ENCODE assay signal across 12 mouse cellular contexts in the genomic region with DNA sequence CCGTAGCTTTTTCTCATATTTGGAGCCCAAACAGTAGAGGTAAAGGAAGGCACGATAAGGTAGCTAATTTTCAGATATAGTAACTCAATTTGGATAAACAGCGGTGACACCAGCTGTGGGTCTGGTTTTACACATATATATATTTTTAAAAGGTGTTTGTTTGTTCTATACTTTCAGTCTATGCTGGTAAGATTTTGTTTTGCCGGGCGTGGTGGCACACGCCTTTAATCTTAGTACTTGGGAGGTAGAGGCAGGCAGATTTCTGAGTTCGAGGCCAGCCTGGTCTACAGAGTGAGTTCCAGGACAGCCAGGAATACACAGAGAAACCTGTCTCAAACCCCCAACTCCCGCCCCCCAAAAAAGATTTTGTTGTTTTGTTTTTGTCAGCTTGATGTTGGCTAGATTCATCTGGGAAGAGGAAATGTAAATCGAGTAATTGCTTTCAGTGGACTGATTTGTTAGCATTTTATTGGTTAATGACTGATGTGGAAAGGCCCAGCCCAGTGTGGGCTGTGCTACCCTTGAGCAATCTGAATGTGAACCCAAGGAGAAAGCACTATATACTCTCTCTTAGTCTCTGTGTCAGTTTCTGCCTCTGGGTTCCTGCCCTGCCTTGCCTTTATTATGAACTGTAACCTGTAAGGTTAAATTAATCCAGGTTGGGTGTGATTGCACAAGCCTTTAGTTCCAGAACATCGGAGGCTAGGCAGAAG. TPM values are rescaled to one million over a fixed set of nuclear protein-coding genes. Genes with fewer than 3 reads are reported as not detected.
A peak's percentile ranks its signal among the peaks of the same experiment; 100 is the strongest.
DNase-seq lines count a peak whose midpoint lies in the region; ATAC-seq and TF ChIP-seq lines count a peak whose summit lies in the region.
"Had no signal": no experiment of that assay in that cellular context is flagged by ENCODE, and none has a peak within 500 bp of the region (broad histone marks: within the 10 kb centered on the region; RNA-seq: fewer than 3 reads in every experiment).

No protein-coding gene starts in this region.

- ATAC-seq in forebrain, embryonic 11.5 days (replicated peaks; ENCODE audit: low FRiP score), result no peak
- ATAC-seq in intestine, embryonic 16.5 days, result no peak
- ATAC-seq in midbrain, embryonic 12.5 days (ENCODE audit: low FRiP score, low read depth), result no peak

- no peaks in the 10 kb centered on the region for H3K27me3 ChIP-seq in forebrain, embryonic 10.5 days (ENCODE audit: poor library complexity, severe bottlenecking)
- H3K27me3 ChIP-seq in forebrain, embryonic 11.5 days (ENCODE audit: control insufficient read depth, insufficient read depth, low read length), result no peaks in the 10 kb centered on the region
- no peaks in the 10 kb centered on the region for H3K27me3 ChIP-seq in intestine, embryonic 16.5 days (replicated peaks; ENCODE audit: control insufficient read depth, insufficient read depth, low read length)
- peaks cover 6% of the 10 kb centered on the region; the same call in 1 of the 2 replicates for H3K27me3 ChIP-seq in midbrain, embryonic 12.5 days
- H3K27me3 ChIP-seq: heart, embryonic 12.5 days had no signal

- intact Hi-C loops in left cerebral cortex, adult 2 months (cut with DNase I), result loop anchor here (2.0 to 5.0 kb wide), 2 partner anchors 15 to 41 kb away; partner anchors contain the start of gene Pmf1

- TF ChIP-seq CTCF in left cerebral cortex, adult 2 months (IDR thresholded peaks at IDR 0.05), result no peak

- H3K27ac ChIP-seq in forebrain, embryonic 10.5 days, result peak overlapping the region; percentile 80
- no peak overlapping the region for H3K27ac ChIP-seq in forebrain, embryonic 11.5 days (ENCODE audit: low read depth, low read length)
- peak overlapping the region; percentile 42; the same call in 1 of the 2 replicates for H3K27ac ChIP-seq in left cerebral cortex, adult 2 months
- H3K27ac ChIP-seq in intestine, embryonic 16.5 days (ENCODE audit: low read length), result no peak overlapping the region; the same call in 1 of the 2 replicates
- 0 out of 2 replicates have a peak overlapping the region, but pooled peaks have one; percentile 15 for H3K27ac ChIP-seq in midbrain, embryonic 12.5 days (replicated peaks)

- peak overlapping the region; percentile 88; the same call in 1 of the 2 replicates for H3K4me3 ChIP-seq in forebrain, embryonic 10.5 days
- H3K4me3 ChIP-seq in forebrain, embryonic 11.5 days (ENCODE audit: low read depth, low read length), result no peak overlapping the region
- no peak overlapping the region; the same call in 1 of the 2 replicates for H3K4me3 ChIP-seq in left cerebral cortex, adult 2 months
- no peak overlapping the region for H3K4me3 ChIP-seq in intestine, embryonic 16.5 days (ENCODE audit: low read length)
- H3K4me3 ChIP-seq in midbrain, embryonic 12.5 days, result no peak overlapping the region

- 86% methylated on average over 10 of the region's 10 CpGs for WGBS in forebrain, embryonic 10.5 days
- 89% methylated on average over 10 of the region's 10 CpGs for WGBS in forebrain, embryonic 11.5 days
- WGBS in intestine, embryonic 16.5 days, result 81% methylated on average over 10 of the region's 10 CpGs
- 89% methylated on average over 10 of the region's 10 CpGs for WGBS in midbrain, embryonic 12.5 days

- H3K9me3 ChIP-seq in forebrain, embryonic 10.5 days, result no peaks in the 10 kb centered on the region
- H3K9me3 ChIP-seq in forebrain, embryonic 11.5 days (ENCODE audit: control insufficient read depth, low read length), result no peaks in the 10 kb centered on the region
- H3K9me3 ChIP-seq in intestine, embryonic 16.5 days (ENCODE audit: control insufficient read depth, low read length), result no peaks in the 10 kb centered on the region
- no peaks in the 10 kb centered on the region for H3K9me3 ChIP-seq in midbrain, embryonic 12.5 days
- H3K9me3 ChIP-seq: heart, embryonic 12.5 days had no signal

- DNase-seq in forebrain, embryonic 10.5 days (ENCODE audit: extremely low spot score, low spot score), result no peak
- no peak for DNase-seq in forebrain, embryonic 11.5 days (ENCODE audit: low spot score)
- no peak for DNase-seq in left cerebral cortex, adult 2 months (ENCODE audit: extremely low spot score in 1 of 2, low spot score in 2 of 2)
- no peak for DNase-seq in left cerebral cortex, adult 11 months (ENCODE audit: low spot score)
- no peak for DNase-seq in adrenal gland, adult 18-20 months (ENCODE audit: low spot score in 2 of 2)
- no peak for DNase-seq in ovary, adult 18-20 months (ENCODE audit: low spot score)

- no peak overlapping the region for H3K4me2 ChIP-seq in forebrain, embryonic 11.5 days (ENCODE audit: low read depth, low read length, severe bottlenecking)
- peak overlapping the region; percentile 44 for H3K4me2 ChIP-seq in intestine, embryonic 16.5 days (ENCODE audit: low read depth, low read length)
- no peak overlapping the region for H3K4me2 ChIP-seq in midbrain, embryonic 12.5 days (replicated peaks)

- H3K4me1 ChIP-seq in forebrain, embryonic 10.5 days, result peaks cover 33% of the 10 kb centered on the region
- peaks cover 3% of the 10 kb centered on the region; the same call in 1 of the 2 replicates for H3K4me1 ChIP-seq in forebrain, embryonic 11.5 days (replicated peaks; ENCODE audit: control insufficient read depth, insufficient read depth, low read length)
- H3K4me1 ChIP-seq in intestine, embryonic 16.5 days (ENCODE audit: control insufficient read depth, insufficient read depth, low read length), result peaks cover 28% of the 10 kb centered on the region
- H3K4me1 ChIP-seq in midbrain, embryonic 12.5 days, result peaks cover 25% of the 10 kb centered on the region

- H3K36me3 ChIP-seq in forebrain, embryonic 10.5 days (replicated peaks), result peaks cover 12% of the 10 kb centered on the region
- no peaks in the 10 kb centered on the region for H3K36me3 ChIP-seq in forebrain, embryonic 11.5 days (ENCODE audit: control insufficient read depth, insufficient read depth, low read length)
- 0 out of 2 replicates have a peak, but pooled peaks cover under 1% of the 10 kb centered on the region for H3K36me3 ChIP-seq in intestine, embryonic 16.5 days (ENCODE audit: control insufficient read depth, insufficient read depth, low read length)
- H3K36me3 ChIP-seq in midbrain, embryonic 12.5 days, result peaks cover 8% of the 10 kb centered on the region

- H3K9ac ChIP-seq in forebrain, embryonic 11.5 days (ENCODE audit: low read length), result no peak overlapping the region
- no peak overlapping the region for H3K9ac ChIP-seq in intestine, embryonic 16.5 days (ENCODE audit: low read depth, low read length)
- H3K9ac ChIP-seq in midbrain, embryonic 12.5 days (replicated peaks), result no peak overlapping the region

RNA-seq across cellular contexts. Expression of gene Slc25a44, which starts 0.9 kb away (rescaled TPM):
- 17.9 and 20.0 TPM in 2 replicates for polyA plus RNA-seq in forebrain, embryonic 10.5 days (2016; fragmentation: Nextera tagmentation; extraction: Ambion mirVana)
- 22.6 and 23.1 TPM in 2 replicates for polyA plus RNA-seq in forebrain, embryonic 11.5 days (2014; fragmentation: Nextera tagmentation; extraction: Ambion mirVana)
- 10 to 100 TPM; 75.8 to 77.6 TPM for total RNA-seq in left cerebral cortex, adult 2 months (2021)
- polyA plus RNA-seq in intestine, embryonic 16.5 days (2015; fragmentation: Nextera tagmentation; extraction: Ambion mirVana), result 20.4 and 21.8 TPM in 2 replicates
- polyA plus RNA-seq in midbrain, embryonic 12.5 days (2016; fragmentation: Nextera tagmentation; extraction: Ambion mirVana), result 23.6 and 24.6 TPM in 2 replicates
- 10 to 100 TPM; 56.0 to 66.6 TPM for total RNA-seq in adrenal gland, adult 18-20 months (2021)

RNA-seq across cellular contexts. Expression of gene Pmf1, which starts 15.7 kb away (rescaled TPM):
- 177 and 181 TPM in 2 replicates for polyA plus RNA-seq in forebrain, embryonic 10.5 days (2016; fragmentation: Nextera tagmentation; extraction: Ambion mirVana)
- polyA plus RNA-seq in forebrain, embryonic 11.5 days (2014; fragmentation: Nextera tagmentation; extraction: Ambion mirVana), result 141 and 158 TPM in 2 replicates
- 1 to 10 TPM; 6.5 to 6.6 TPM for total RNA-seq in left cerebral cortex, adult 2 months (2021)
- 112 and 129 TPM in 2 replicates for polyA plus RNA-seq in intestine, embryonic 16.5 days (2015; fragmentation: Nextera tagmentation; extraction: Ambion mirVana)
- 100.0 and 101 TPM in 2 replicates for polyA plus RNA-seq in midbrain, embryonic 12.5 days (2016; fragmentation: Nextera tagmentation; extraction: Ambion mirVana)
- total RNA-seq in adrenal gland, adult 18-20 months (2021), result 10 to 100 TPM; 26.5 to 35.5 TPM

RNA-seq across cellular contexts. Expression of gene Sema4a, which starts 35.1 kb away (rescaled TPM):
- 5.9 and 6.7 TPM in 2 replicates for polyA plus RNA-seq in forebrain, embryonic 10.5 days (2016; fragmentation: Nextera tagmentation; extraction: Ambion mirVana)
- polyA plus RNA-seq in forebrain, embryonic 11.5 days (2014; fragmentation: Nextera tagmentation; extraction: Ambion mirVana), result 9.3 and 10.3 TPM in 2 replicates
- 10 to 100 TPM; 68.7 to 71.2 TPM for total RNA-seq in left cerebral cortex, adult 2 months (2021)
- polyA plus RNA-seq in intestine, embryonic 16.5 days (2015; fragmentation: Nextera tagmentation; extraction: Ambion mirVana), result 60.9 and 71.1 TPM in 2 replicates
- polyA plus RNA-seq in midbrain, embryonic 12.5 days (2016; fragmentation: Nextera tagmentation; extraction: Ambion mirVana), result 19.3 and 20.3 TPM in 2 replicates
- 10 to 100 TPM; 12.6 to 23.6 TPM for total RNA-seq in adrenal gland, adult 18-20 months (2021)

RNA-seq across cellular contexts. Expression of gene Bglap, which starts 41.6 kb away (rescaled TPM):
- 0.84 TPM in 1 of 2 replicates, not detected in the other for polyA plus RNA-seq in forebrain, embryonic 10.5 days (2016; fragmentation: Nextera tagmentation; extraction: Ambion mirVana)
- polyA plus RNA-seq in forebrain, embryonic 11.5 days (2014; fragmentation: Nextera tagmentation; extraction: Ambion mirVana), result not detected in 2 replicates
- 1 to 10 TPM; 1.4 to 1.6 TPM for total RNA-seq in left cerebral cortex, adult 2 months (2021)
- polyA plus RNA-seq in intestine, embryonic 16.5 days (2015; fragmentation: Nextera tagmentation; extraction: Ambion mirVana), result 0.69 TPM in 1 of 2 replicates, not detected in the other
- polyA plus RNA-seq in midbrain, embryonic 12.5 days (2016; fragmentation: Nextera tagmentation; extraction: Ambion mirVana), result not detected in 2 replicates
- 1 to 10 TPM in 1 of 2 experiments, not detected in 1; 2.7 TPM for total RNA-seq in adrenal gland, adult 18-20 months (2021)
- total RNA-seq: left cerebral cortex, adult 18-20 months had no signal
- polyA plus RNA-seq: heart, embryonic 12.5 days; neural tube, embryonic 14.5 days had no signal

RNA-seq across cellular contexts. Expression of gene Bglap2, which starts 47.4 kb away (rescaled TPM):
- not detected in 2 replicates for polyA plus RNA-seq in forebrain, embryonic 10.5 days (2016; fragmentation: Nextera tagmentation; extraction: Ambion mirVana)
- not detected in 2 replicates for polyA plus RNA-seq in forebrain, embryonic 11.5 days (2014; fragmentation: Nextera tagmentation; extraction: Ambion mirVana)
- 1 to 10 TPM in 1 of 2 experiments, not detected in 1; 1.1 TPM for total RNA-seq in left cerebral cortex, adult 2 months (2021)
- not detected in 2 replicates for polyA plus RNA-seq in intestine, embryonic 16.5 days (2015; fragmentation: Nextera tagmentation; extraction: Ambion mirVana)
- polyA plus RNA-seq in midbrain, embryonic 12.5 days (2016; fragmentation: Nextera tagmentation; extraction: Ambion mirVana), result not detected in 2 replicates
- total RNA-seq in adrenal gland, adult 18-20 months (2021), result under 1 TPM in 1 of 2 experiments, not detected in 1; 0.76 TPM
- polyA plus RNA-seq: heart, embryonic 12.5 days; neural tube, embryonic 14.5 days; Patski had no signal

Comparison
In these comparisons a context has a peak if more than half of its experiments do, and no peak if none do; other contexts are left out.
1. H3K27ac ChIP-seq: peak in forebrain, embryonic 10.5 days (single experiment), left cerebral cortex, adult 2 months (single experiment) and midbrain, embryonic 12.5 days (single experiment); none in forebrain, embryonic 11.5 days (single experiment) and intestine, embryonic 16.5 days (single experiment).